Mouse (Mus musculus) T-helper 17 cell (primary cell): ENCODE measurements at regions not wholly inside any gene's neighbourhood (a gene's known extent, or its start where the extent isn't known, plus 50 kb on each side); places are given as distances from the start of the nearest gene placed in this dataset.

Source experiments
- in situ Hi-C, 2 experiments: fragments of 300-600 bp; cut with MboI, MseI; formaldehyde crosslinking; loops; 1 replicate in 1 of 2; 2 replicates in 1 of 2; pipeline ENCODE4 v1.15.1; 2025; ENCODE audit warnings: high pct_unique_total_duplicates in 2 of 2

DNA sequence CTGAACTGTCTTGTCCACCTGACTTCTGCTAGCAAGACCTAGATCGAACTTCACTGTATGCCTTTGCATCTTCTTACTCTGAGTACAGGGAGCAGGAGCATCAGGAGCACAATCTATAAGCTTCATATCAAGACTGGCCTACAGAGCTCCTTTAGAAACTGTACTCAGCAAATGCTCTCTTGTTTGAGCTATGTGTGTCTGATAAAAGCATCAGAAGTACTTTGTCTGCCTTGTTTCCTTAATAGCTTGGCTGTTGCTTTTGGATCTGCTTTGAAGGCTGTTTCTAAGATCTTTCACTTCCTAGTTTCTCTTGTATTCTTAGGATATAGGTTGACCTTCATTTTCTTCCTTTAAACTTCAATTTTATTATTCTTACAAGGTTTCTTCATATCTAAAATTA is 175.3 kb upstream of the Cypt12 start:
- in situ Hi-C loops = no loop called here

DNA sequence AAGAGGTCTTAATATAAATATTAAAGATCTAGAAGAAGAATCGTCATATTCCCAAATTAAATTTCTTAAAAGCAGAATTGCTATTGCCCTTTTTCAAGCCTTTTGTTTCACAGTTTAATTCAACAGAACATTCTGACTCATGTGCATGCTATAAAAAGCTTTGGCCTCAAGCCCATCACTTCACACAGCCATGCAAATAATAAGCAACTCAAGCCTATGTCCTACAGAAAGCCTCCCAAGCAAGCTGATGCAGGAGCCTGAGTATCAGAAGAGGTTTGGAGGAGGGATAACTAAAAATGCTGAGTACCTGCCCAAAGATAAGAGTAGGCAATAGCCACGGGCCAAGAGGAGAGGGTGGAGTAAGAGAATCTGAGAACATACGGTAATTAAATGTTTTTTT is 169.1 kb upstream of the Cypt12 start:
- in situ Hi-C loops = no loop called here

- in situ Hi-C loops = no loop called here
Measured at GRCm38 (mm10) chr3:17784076-17784475, 164.1 kb upstream of the Cypt12 start.

DNA sequence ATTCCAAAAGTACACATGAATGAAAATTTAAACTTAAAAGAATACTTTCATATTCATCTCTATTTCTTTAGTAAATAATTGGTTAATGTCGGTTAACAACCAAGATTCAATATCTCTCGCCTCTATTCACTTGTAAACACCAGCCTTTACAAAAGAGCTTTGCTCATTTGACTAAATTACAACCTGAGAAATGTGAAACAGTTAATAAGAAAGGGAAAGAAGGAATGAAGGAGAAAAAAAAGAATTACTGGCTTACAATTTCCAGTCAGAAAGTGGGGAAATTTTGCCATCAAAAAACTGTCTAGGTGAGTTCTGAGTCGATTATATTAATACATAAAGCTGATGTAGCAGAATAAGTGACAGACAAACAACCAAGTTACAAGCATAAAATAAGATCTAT is 163.6 kb upstream of the Cypt12 start:
- in situ Hi-C loops = no loop called here

- in situ Hi-C loops = no loop called here
Measured at GRCm38 (mm10) chr3:17785106-17786022, 162.8 kb upstream of the Cypt12 start.

GRCm38 (mm10) chr3:17786023-17786720 is 162.0 kb upstream of the Cypt12 start:
- in situ Hi-C loops = no loop called here

DNA sequence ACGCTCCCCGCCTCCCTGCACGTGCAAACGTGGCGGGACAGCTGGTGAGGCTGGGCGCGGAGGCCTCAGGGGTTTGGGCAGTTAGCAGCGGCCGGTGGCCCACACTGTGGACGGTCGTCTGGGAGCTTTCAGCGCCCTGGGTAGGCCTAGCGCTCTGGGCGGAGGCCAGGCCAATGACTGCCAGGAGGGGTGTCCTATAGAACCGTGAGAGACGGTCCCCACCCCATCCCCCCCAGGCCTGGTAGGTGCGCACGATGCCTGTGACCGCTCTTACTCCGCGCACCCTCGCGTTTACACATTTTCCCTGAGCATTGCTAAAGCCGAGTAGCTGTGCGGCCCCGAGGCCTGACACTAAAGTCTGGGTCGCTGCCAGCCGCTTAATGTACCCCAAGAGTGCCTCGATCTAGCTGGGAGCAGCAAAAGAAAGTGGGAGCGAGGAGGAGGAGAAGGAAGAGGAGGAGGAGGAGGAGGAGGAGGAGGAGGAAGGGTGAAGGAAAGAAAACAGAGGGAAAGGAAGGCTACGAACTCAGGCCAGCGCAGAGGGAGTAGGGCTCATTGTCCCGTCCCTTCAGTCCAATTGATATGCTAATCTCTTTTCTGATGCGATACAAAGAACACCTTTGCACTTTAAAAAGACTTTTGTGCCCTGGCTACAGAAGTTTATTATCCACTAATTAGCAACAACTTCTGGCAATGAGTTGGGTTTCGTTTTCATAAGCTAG is 161.3 kb upstream of the Cypt12 start:
- in situ Hi-C loops = no loop called here

GRCm38 (mm10) chr3:17787443-17788333 is 160.5 kb upstream of the Cypt12 start:
- in situ Hi-C loops = no loop called here

DNA sequence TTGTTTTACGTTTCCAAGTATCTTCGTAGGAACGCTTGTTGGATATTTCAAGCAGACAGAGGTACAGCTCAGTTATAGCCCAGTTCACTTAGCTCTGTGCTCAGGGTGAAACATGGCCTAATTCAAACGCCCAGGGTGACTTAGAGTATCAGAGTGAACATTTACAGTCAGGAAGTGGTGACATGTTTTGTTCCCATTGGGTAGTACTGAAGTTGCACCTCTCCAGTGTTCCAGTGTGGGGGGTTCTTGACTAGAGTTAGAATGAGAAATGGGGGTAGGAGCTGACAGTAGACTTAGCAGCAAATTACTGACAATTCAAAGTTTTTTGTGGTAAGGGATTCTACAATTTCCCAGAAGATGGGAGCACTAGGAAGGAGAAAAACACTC is 159.9 kb upstream of the Cypt12 start:
- in situ Hi-C loops = no loop called here

DNA sequence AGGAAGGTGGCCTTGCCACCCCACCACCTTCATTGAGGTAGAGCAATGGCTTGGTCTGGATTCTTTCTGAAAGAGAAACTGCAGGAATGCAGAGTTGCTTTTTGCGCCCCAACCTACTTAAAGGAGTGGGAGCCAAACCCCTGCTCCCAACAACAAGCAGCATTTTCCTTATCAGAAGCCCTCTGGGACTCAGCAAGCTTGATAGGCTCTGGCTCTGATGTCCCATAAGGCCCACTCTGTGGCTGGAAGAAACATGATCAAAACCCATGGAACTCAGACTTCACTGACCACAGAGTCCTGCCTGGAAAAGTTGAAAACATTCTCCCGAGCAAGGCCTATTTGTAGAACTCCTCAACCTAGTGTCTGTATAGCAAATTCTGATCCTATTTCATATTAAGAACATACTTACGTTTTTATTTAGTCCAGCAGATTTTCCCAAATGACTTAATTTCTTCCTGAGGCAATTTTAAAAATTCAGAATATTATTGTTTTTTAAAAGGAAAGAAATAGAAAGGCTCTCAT is 159.4 kb upstream of the Cypt12 start:
- in situ Hi-C loops = no loop called here

DNA sequence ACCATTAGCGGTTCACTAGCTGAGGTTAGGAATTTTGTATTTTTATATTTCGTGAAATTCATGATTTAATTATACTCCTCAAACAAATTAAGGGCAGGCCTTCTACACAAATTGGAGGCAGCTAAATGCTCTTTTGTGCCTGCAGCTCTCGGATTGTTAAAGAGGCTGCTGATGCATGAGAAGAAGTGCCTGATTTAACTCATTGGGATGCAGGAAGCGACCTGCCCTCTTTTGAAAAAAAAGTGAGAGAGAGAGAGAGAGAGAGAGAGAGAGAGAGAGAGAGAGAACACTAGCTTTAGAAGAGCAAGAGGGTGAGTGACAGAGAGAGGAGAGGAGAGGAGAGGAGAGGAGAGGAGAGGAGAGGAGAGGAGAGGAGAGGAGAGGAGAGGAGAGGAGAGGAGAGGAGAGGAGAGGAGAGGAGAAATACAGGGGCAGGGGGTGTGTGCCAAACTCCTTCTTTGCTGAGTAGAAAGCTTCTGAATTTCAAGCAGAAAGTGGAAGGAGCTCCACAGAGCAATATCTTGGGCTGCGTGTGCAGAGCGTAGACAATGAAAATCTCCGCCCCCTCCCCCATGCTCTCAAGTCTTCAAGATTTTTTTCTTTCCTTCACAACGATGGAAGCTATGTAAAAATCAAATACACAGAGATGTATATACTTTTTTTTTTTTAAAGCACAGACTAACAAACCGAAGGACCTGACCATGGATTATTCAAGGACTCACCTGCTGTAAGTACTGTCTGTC is 158.6 kb upstream of the Cypt12 start:
- in situ Hi-C loops = no loop called here

GRCm38 (mm10) chr3:17790331-17790730 is 157.9 kb upstream of the Cypt12 start:
- in situ Hi-C loops = no loop called here

GRCm38 (mm10) chr3:17790816-17791215 is 157.4 kb upstream of the Cypt12 start:
- in situ Hi-C loops = no loop called here

DNA sequence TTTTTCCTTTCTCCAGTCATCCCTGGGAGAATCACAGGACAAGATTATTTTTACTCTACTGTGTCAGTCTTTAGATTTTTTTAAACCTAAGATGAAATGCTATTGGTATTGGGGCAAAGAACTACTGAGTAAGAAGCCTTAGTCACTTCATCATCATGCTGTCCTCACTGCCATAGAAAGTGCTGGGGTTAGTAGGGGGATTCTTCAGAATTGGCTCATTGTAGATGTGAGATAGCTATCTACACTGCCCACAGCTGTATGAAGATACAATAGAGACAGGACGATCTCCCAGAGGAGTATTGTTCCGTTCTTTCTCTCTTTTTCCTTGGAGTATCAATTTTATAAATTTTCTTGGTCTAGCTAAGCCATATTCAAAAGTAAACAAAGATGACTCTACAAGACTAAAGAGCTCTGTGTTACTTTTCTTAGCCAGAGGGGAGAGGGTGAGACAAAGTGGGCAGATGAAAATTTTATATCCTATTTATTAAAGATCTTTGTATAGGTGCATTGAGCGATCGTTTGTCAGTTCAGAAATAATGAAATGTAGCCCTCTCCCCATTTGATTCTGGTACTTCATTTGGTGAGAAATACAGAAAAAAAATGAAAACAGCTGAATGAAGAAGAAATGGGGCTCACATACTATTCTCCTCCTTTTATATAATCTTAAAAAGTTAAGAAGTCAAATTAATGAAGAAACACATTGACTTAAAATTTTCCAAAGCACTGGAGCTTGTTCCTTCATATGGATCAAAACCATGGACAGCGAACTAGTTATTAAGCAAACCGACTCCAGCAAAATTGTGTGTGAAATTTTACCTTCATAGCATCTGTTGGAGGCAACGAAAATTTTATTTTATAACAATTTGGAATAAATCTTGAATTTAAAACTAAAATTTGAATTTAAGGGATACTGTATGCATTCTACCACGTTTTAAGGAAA is 156.6 kb upstream of the Cypt12 start:
- in situ Hi-C loops = no loop called here

- in situ Hi-C loops = no loop called here
Measured at GRCm38 (mm10) chr3:17792537-17793039, 155.6 kb upstream of the Cypt12 start.

- in situ Hi-C loops = no loop called here
Measured at GRCm38 (mm10) chr3:17793646-17794250, 154.5 kb upstream of the Cypt12 start.

GRCm38 (mm10) chr3:17794251-17795061 is 153.8 kb upstream of the Cypt12 start:
- in situ Hi-C loops = no loop called here
